Mouse (Mus musculus) heart, postnatal 0 days (tissue): Measurements from ENCODE around the gene Adarb1.

Experiments
- CTCF ChIP-seq: IDR thresholded peaks from 2 replicates; pipeline ENCODE4 v1.5.1; 2016; ENCODE audit warnings: antibody characterized with exemption, control low read depth, low read depth
- EP300 ChIP-seq: IDR thresholded peaks from 2 replicates; pipeline ENCODE4 v1.6.1; 2016; ENCODE audit warnings: antibody characterized with exemption, low read depth

DNA sequence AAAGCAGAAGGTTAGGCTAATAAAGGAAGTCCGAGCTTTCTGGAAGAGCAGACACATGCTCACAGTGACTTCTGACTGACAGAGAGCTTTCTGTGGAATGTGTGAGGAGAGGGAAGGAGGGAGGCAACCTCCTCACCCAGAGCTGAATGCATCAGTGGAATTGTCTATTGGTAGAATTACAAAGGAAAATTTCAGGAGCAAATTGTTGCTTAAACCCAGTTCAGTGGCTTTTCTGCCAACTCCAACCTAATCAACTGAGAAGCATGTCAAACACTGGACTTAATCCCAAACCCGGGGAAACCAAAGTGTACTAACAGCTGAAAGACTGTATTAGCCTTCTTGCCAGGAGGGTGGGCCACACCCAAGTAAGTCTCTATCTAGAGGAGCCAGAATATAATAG lies 36.9 kb downstream of the Adarb1 start:
- TF ChIP-seq CTCF (no peak), EP300 (no peak)
